Mouse (Mus musculus): ENCODE data around the gene Acsbg1. TPM values are rescaled to one million over a fixed set of nuclear protein-coding genes. Genes with fewer than 3 reads are reported as not detected.

Gene Acsbg1
- 3.3 and 4.4 TPM in 2 replicates for polyA plus RNA-seq (2015; fragmentation: Nextera tagmentation; extraction: Ambion mirVana)

DNA sequence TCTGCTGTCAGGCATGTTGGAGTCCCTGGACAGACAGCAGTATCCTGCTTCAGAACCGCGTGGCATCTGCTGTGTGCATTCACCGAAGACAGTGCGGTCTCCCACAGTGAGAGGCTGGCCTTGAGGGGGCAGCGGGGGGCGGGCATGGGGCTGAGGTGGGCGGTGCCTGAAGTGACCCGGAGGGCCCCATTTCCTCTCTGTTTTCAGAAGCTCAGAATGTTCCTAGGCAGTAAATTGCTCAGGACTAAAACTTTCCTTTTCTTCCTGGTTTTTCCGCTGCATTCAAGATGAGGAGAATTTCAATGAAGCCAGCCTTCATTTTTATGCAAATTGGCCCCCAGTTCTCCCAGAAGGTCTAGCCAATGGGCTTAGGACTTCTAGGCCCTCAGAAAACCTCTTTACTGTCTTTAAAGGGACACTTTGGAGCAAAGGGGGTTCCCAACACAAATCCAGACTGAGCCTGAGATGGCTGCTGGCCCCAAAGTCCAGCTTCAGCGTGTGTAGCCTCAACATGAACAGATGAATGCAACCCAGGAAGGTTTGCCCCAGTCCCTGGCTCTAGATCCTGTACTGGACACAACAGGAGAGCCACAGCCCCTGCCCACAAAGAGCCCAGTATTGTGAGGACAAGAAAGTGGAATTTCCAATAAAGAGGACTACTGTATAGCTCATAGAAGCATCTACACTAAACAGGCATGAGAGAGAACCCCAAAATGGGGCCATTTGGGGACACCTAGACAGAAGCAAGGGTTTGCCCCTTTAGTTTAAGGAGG, at the start of gene Acsbg1:
Gene Acsbg1, minus strand, starts transcription at position 266 of the 773 bp plus-strand sequence.
- Histone ChIP-seq H3K9me3 (ENCODE audit: low read length) (peaks cover 2% of the 10 kb centered on the region; the same call in 1 of the 2 replicates), H3K27ac (ENCODE audit: low read length) (no peak within 1 kb of the TSS), H3K36me3 (ENCODE audit: insufficient read depth, low read length) (no peaks in the 10 kb centered on the region), H3K27me3 (ENCODE audit: insufficient read depth, low read length) (no peaks in the 10 kb centered on the region), H3K9ac (replicated peaks; ENCODE audit: low read length) (no peak within 1 kb of the TSS), H3K4me2 (replicated peaks; ENCODE audit: low read depth, low read length) (peak within 1 kb of the TSS; percentile 38), H3K4me3 (ENCODE audit: low read length) (no peak within 1 kb of the TSS), H3K4me1 (ENCODE audit: insufficient read depth, low read length) (peaks cover 6% of the 10 kb centered on the region; the same call in 1 of the 2 replicates)
- peak; percentile 54 for ATAC-seq (ENCODE audit: low FRiP score, low TSS enrichment)
- 17% methylated on average over 10 of the region's 10 CpGs for WGBS

- 91% methylated on average over 5 of the region's 5 CpGs for WGBS
- no peak overlapping the region for H3K27ac ChIP-seq (ENCODE audit: low read length)
- ATAC-seq (ENCODE audit: low FRiP score, low TSS enrichment): no peak
Observed at GRCm38 (mm10) chr9:54708085-54708484, 46.4 kb upstream of the Acsbg1 start.

GRCm38 (mm10) chr9:54707288-54707999, 45.8 kb upstream of the Acsbg1 start:
- Histone ChIP-seq H3K4me1 (ENCODE audit: insufficient read depth, low read length) (no peaks in the 10 kb centered on the region), H3K9me3 (ENCODE audit: low read length) (no peaks in the 10 kb centered on the region), H3K9ac (replicated peaks; ENCODE audit: low read length) (no peak overlapping the region), H3K4me2 (replicated peaks; ENCODE audit: low read depth, low read length) (no peak overlapping the region), H3K27ac (ENCODE audit: low read length) (no peak overlapping the region), H3K36me3 (ENCODE audit: insufficient read depth, low read length) (peaks cover 13% of the 10 kb centered on the region; the same call in 1 of the 2 replicates), H3K27me3 (ENCODE audit: insufficient read depth, low read length) (no peaks in the 10 kb centered on the region), H3K4me3 (ENCODE audit: low read length) (no peak overlapping the region)
- no peak for ATAC-seq (ENCODE audit: low FRiP score, low TSS enrichment)
- 64% methylated on average over 8 of the region's 8 CpGs for WGBS

More at GRCm38 (mm10) chr9:54708085-54708484, 46.4 kb upstream of the Acsbg1 start:
- Histone ChIP-seq H3K9me3 (ENCODE audit: low read length) (no peaks in the 10 kb centered on the region), H3K4me2 (replicated peaks; ENCODE audit: low read depth, low read length) (no peak overlapping the region), H3K27me3 (ENCODE audit: insufficient read depth, low read length) (no peaks in the 10 kb centered on the region), H3K36me3 (ENCODE audit: insufficient read depth, low read length) (peaks cover 13% of the 10 kb centered on the region; the same call in 1 of the 2 replicates), H3K9ac (replicated peaks; ENCODE audit: low read length) (no peak overlapping the region), H3K4me3 (ENCODE audit: low read length) (no peak overlapping the region), H3K4me1 (ENCODE audit: insufficient read depth, low read length) (no peaks in the 10 kb centered on the region)

DNA sequence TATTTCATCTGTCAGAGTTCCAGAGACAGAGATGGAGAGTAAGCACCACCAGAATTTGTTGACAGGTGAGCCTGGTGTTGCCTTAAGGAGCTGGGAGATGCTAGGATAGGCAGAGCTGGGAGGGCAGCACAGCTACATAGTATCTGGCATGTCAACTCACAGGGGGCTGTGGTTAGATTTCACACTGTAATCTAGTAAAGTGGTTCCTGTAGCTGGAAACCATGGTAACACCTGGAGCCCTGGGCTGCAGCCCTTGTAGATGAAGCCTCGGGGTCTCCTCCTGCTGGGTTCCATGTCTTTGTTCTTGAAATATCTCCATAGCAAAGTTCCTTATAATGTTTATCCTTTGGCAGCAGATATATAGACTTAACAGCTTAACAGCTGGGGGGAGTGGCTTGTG, 43.9 kb upstream of the Acsbg1 start:
- no peak overlapping the region for H3K9ac ChIP-seq (replicated peaks; ENCODE audit: low read length)
- 57% methylated on average over 1 of the region's 1 CpGs for WGBS

GRCm38 (mm10) chr9:54704361-54704760, 42.7 kb upstream of the Acsbg1 start:
- H3K4me1 ChIP-seq (ENCODE audit: insufficient read depth, low read length): peaks cover 4% of the 10 kb centered on the region; the same call in 1 of the 2 replicates
- H3K9me3 ChIP-seq (ENCODE audit: low read length): no peaks in the 10 kb centered on the region
- H3K36me3 ChIP-seq (ENCODE audit: insufficient read depth, low read length): no peaks in the 10 kb centered on the region
- no peak for ATAC-seq (ENCODE audit: low FRiP score, low TSS enrichment)
- H3K9ac ChIP-seq (replicated peaks; ENCODE audit: low read length): no peak overlapping the region
- no peak overlapping the region for H3K4me3 ChIP-seq (ENCODE audit: low read length)
- 67% methylated on average over 5 of the region's 5 CpGs for WGBS
- no peak overlapping the region for H3K27ac ChIP-seq (ENCODE audit: low read length)
- H3K27me3 ChIP-seq (ENCODE audit: insufficient read depth, low read length): peaks cover 19% of the 10 kb centered on the region; the same call in 1 of the 2 replicates
- no peak overlapping the region for H3K4me2 ChIP-seq (replicated peaks; ENCODE audit: low read depth, low read length)

More for the DNA sequence above, 43.9 kb upstream of the Acsbg1 start:
- H3K36me3 ChIP-seq (ENCODE audit: insufficient read depth, low read length): 0 out of 2 replicates have a peak, but pooled peaks cover 3% of the 10 kb centered on the region
- no peak for ATAC-seq (ENCODE audit: low FRiP score, low TSS enrichment)
- no peak overlapping the region for H3K27ac ChIP-seq (ENCODE audit: low read length)
- H3K4me1 ChIP-seq (ENCODE audit: insufficient read depth, low read length): no peaks in the 10 kb centered on the region
- H3K9me3 ChIP-seq (ENCODE audit: low read length): no peaks in the 10 kb centered on the region
- no peak overlapping the region for H3K4me2 ChIP-seq (replicated peaks; ENCODE audit: low read depth, low read length)
- peaks cover 13% of the 10 kb centered on the region; the same call in 1 of the 2 replicates for H3K27me3 ChIP-seq (ENCODE audit: insufficient read depth, low read length)
- H3K4me3 ChIP-seq (ENCODE audit: low read length): no peak overlapping the region

GRCm38 (mm10) chr9:54702581-54702980, 40.9 kb upstream of the Acsbg1 start:
- Histone ChIP-seq H3K4me3 (ENCODE audit: low read length) (no peak overlapping the region), H3K27ac (ENCODE audit: low read length) (no peak overlapping the region), H3K36me3 (ENCODE audit: insufficient read depth, low read length) (no peaks in the 10 kb centered on the region), H3K9ac (replicated peaks; ENCODE audit: low read length) (no peak overlapping the region), H3K4me1 (ENCODE audit: insufficient read depth, low read length) (peaks cover 9% of the 10 kb centered on the region; the same call in 1 of the 2 replicates), H3K9me3 (ENCODE audit: low read length) (no peaks in the 10 kb centered on the region), H3K27me3 (ENCODE audit: insufficient read depth, low read length) (peaks cover 26% of the 10 kb centered on the region), H3K4me2 (replicated peaks; ENCODE audit: low read depth, low read length) (no peak overlapping the region)
- ATAC-seq (ENCODE audit: low FRiP score, low TSS enrichment): no peak
- 77% methylated on average over 2 of the region's 2 CpGs for WGBS

- peaks cover 9% of the 10 kb centered on the region; the same call in 1 of the 2 replicates for H3K4me1 ChIP-seq (ENCODE audit: insufficient read depth, low read length)
- 77% methylated on average over 7 of the region's 7 CpGs for WGBS
- peaks cover 26% of the 10 kb centered on the region for H3K27me3 ChIP-seq (ENCODE audit: insufficient read depth, low read length)
- no peak overlapping the region for H3K4me2 ChIP-seq (replicated peaks; ENCODE audit: low read depth, low read length)
- no peak overlapping the region for H3K4me3 ChIP-seq (ENCODE audit: low read length)
- ATAC-seq (ENCODE audit: low FRiP score, low TSS enrichment): no peak
- H3K9ac ChIP-seq (replicated peaks; ENCODE audit: low read length): no peak overlapping the region
- no peaks in the 10 kb centered on the region for H3K36me3 ChIP-seq (ENCODE audit: insufficient read depth, low read length)
- no peaks in the 10 kb centered on the region for H3K9me3 ChIP-seq (ENCODE audit: low read length)
- H3K27ac ChIP-seq (ENCODE audit: low read length): no peak overlapping the region
Observed at GRCm38 (mm10) chr9:54700746-54701145, 39.1 kb upstream of the Acsbg1 start.

- Histone ChIP-seq H3K4me3 (ENCODE audit: low read length) (peak overlapping the region; percentile 74), H3K4me2 (replicated peaks; ENCODE audit: low read depth, low read length) (peak overlapping the region; percentile 96), H3K27ac (ENCODE audit: low read length) (no peak overlapping the region), H3K9me3 (ENCODE audit: low read length) (no peaks in the 10 kb centered on the region), H3K4me1 (ENCODE audit: insufficient read depth, low read length) (peaks cover 9% of the 10 kb centered on the region; the same call in 1 of the 2 replicates), H3K27me3 (ENCODE audit: insufficient read depth, low read length) (peaks cover 26% of the 10 kb centered on the region), H3K36me3 (ENCODE audit: insufficient read depth, low read length) (no peaks in the 10 kb centered on the region), H3K9ac (replicated peaks; ENCODE audit: low read length) (peak overlapping the region; percentile 76)
- no peak for ATAC-seq (ENCODE audit: low FRiP score, low TSS enrichment)
- WGBS: 18% methylated on average over 9 of the region's 9 CpGs
Observed at GRCm38 (mm10) chr9:54700174-54700475, 38.5 kb upstream of the Acsbg1 start.

- Histone ChIP-seq H3K27ac (ENCODE audit: low read length) (no peak overlapping the region), H3K4me2 (replicated peaks; ENCODE audit: low read depth, low read length) (peak overlapping the region; percentile 96), H3K4me1 (ENCODE audit: insufficient read depth, low read length) (peaks cover 9% of the 10 kb centered on the region; the same call in 1 of the 2 replicates), H3K27me3 (ENCODE audit: insufficient read depth, low read length) (peaks cover 26% of the 10 kb centered on the region), H3K9me3 (ENCODE audit: low read length) (no peaks in the 10 kb centered on the region), H3K4me3 (ENCODE audit: low read length) (peak overlapping the region; percentile 74), H3K9ac (replicated peaks; ENCODE audit: low read length) (peak overlapping the region; percentile 76), H3K36me3 (ENCODE audit: insufficient read depth, low read length) (no peaks in the 10 kb centered on the region)
- WGBS: under 1% methylated on average over 79 of the region's 92 CpGs
- peak; percentile 62; the same call in 1 of the 2 replicates for ATAC-seq (ENCODE audit: low FRiP score, low TSS enrichment)
Observed at GRCm38 (mm10) chr9:54699345-54700173, 37.9 kb upstream of the Acsbg1 start.

All from kidney, embryonic 16.5 days (tissue).